Mouse (Mus musculus) CH12.LX (cell line): ENCODE results near the gene Ercc1. TPM values are rescaled to one million over a fixed set of nuclear protein-coding genes. Genes with fewer than 3 reads are reported as not detected.
A peak's percentile ranks its signal among the peaks of the same experiment; 100 is the strongest.

Source experiments
- DNase-seq: peaks from one replicate; pipeline ENCODE4 v3.0.0-alpha.2; 2013; ENCODE audit errors: extremely low read depth
- H3K27ac ChIP-seq: 2 replicates; pipeline ENCODE4 v1.5.1; 2012; ENCODE audit warnings: low read depth, mild to moderate bottlenecking, control low read depth, moderate library complexity; ENCODE audit not compliant: insufficient read depth
- H3K27me3 ChIP-seq: replicated peaks from 2 replicates; pipeline ENCODE3; 2012; ENCODE audit warnings: inconsistent platforms
- H3K36me3 ChIP-seq, 2 experiments: replicated peaks in 1 of 2; 2 replicates each; pipeline versions ENCODE3 to v1.6.1; 2012; ENCODE audit warnings: inconsistent platforms in 1 of 2, low read length in 1 of 2, mild to moderate bottlenecking in 1 of 2, mixed read lengths in 1 of 2, moderate library complexity in 1 of 2; ENCODE audit not compliant: control insufficient read depth in 1 of 2, insufficient read depth in 1 of 2
- H3K4me1 ChIP-seq, 2 experiments: 2 replicates each; pipeline ENCODE4 v1.6.1; 2012; ENCODE audit warnings: inconsistent platforms in 1 of 2, moderate library complexity in 1 of 2; ENCODE audit not compliant: insufficient read depth in 2 of 2, control insufficient read depth in 1 of 2
- H3K4me2 ChIP-seq: 2 replicates; pipeline ENCODE4 v1.6.1; 2012; ENCODE audit warnings: low read depth, mild to moderate bottlenecking, control low read depth; ENCODE audit not compliant: poor library complexity, insufficient read depth, severe bottlenecking
- H3K4me3 ChIP-seq, 3 experiments: fragments of 150-350 bp in 1 of 3; sonication (generic) in 1 of 3; replicated peaks in 1 of 3; 2 replicates each; pipeline versions ENCODE3 to v1.5.1; 2011 to 2012; ENCODE audit warnings: low read depth in 2 of 3, low read length in 2 of 3, mild to moderate bottlenecking in 2 of 3, moderate library complexity in 2 of 3, control low read depth in 1 of 3, improper control_type of control experiment in 1 of 3, inconsistent platforms in 1 of 3, mixed read lengths in 1 of 3; ENCODE audit not compliant: poor library complexity in 1 of 3
- H3K79me2 ChIP-seq: replicated peaks from 2 replicates; pipeline ENCODE4 v1.6.1; 2012; ENCODE audit warnings: mild to moderate bottlenecking, moderate library complexity; ENCODE audit not compliant: control insufficient read depth, poor library complexity, insufficient read depth, severe bottlenecking; ENCODE audit errors: extremely low read depth
- H3K9ac ChIP-seq: 2 replicates; pipeline ENCODE4 v1.6.1; 2012; ENCODE audit warnings: low read depth, mild to moderate bottlenecking, control low read depth, moderate library complexity; ENCODE audit not compliant: insufficient read depth
- H3K9me3 ChIP-seq: replicated peaks from 2 replicates; pipeline ENCODE3; 2012; ENCODE audit warnings: low read length, inconsistent platforms, mixed read lengths
- BHLHE40 ChIP-seq: IDR thresholded peaks from 2 replicates; pipeline ENCODE4 v1.6.1; 2011; ENCODE audit warnings: mild to moderate bottlenecking, low read depth, low read length, improper control_type of control experiment
- EP300 ChIP-seq: IDR thresholded peaks from 2 replicates; pipeline ENCODE4 v1.6.1; 2011; ENCODE audit warnings: low read length, improper control_type of control experiment
- JUN ChIP-seq: IDR thresholded peaks from 2 replicates; pipeline ENCODE4 v1.6.1; 2011; ENCODE audit warnings: low read depth, mild to moderate bottlenecking, low read length, improper control_type of control experiment, moderate library complexity; ENCODE audit not compliant: insufficient read depth
- MAX ChIP-seq: IDR thresholded peaks from 2 replicates; pipeline ENCODE4 v1.6.1; 2011; ENCODE audit warnings: low read length, improper control_type of control experiment
- NRF1 ChIP-seq: IDR thresholded peaks from 2 replicates; pipeline ENCODE4 v1.6.1; 2014; ENCODE audit warnings: low read depth, mild to moderate bottlenecking, inconsistent platforms, low read length, improper control_type of control experiment, moderate library complexity
- USF1 ChIP-seq: IDR thresholded peaks from 2 replicates; pipeline ENCODE4 v1.6.1; 2014; ENCODE audit warnings: low read depth, mild to moderate bottlenecking, inconsistent platforms, low read length, improper control_type of control experiment
- ZMIZ1 ChIP-seq: IDR thresholded peaks from 2 replicates; pipeline ENCODE4 v1.6.1; 2012; ENCODE audit warnings: low read depth, mild to moderate bottlenecking, inconsistent platforms, low read length, improper control_type of control experiment
- ZNF384 ChIP-seq: IDR thresholded peaks from 2 replicates; pipeline ENCODE4 v1.6.1; 2012; ENCODE audit warnings: low read depth, low read length, improper control_type of control experiment, inconsistent platforms
- dilution Hi-C: fragments of 300-500 bp; cut with MboI; formaldehyde crosslinking; loops from 2 replicates; pipeline ENCODE4 v1.14.3; 2020; ENCODE audit warnings: low sequenced_read_pairs; ENCODE audit not compliant: extremely low pct_unique_long_range_greater_than_20kb, extremely low pct_ligation_motif_present
- in situ Hi-C: fragments of 300-500 bp; cut with MboI; formaldehyde crosslinking; loops from 3 replicates; pipeline ENCODE4 v1.14.3; 2019; ENCODE audit warnings: low sequenced_read_pairs, low pct_ligation_motif_present, low pct_unique_long_range_greater_than_20kb, mixed read lengths
- polyA plus RNA-seq: library from polyadenylated mRNA; unstranded; fragments of >175 nt; gene quantifications from 2 replicates; pipeline ENCODE4 v1.2.1, GENCODE M21; 2012; ENCODE audit warnings: low read depth; ENCODE audit not compliant: insufficient read length
- total RNA-seq, 2 experiments: library from RNA; depleted of rRNA; stranded (reverse); fragments of 300-350 nt in 1 of 2; fragments of >200 nt in 1 of 2; gene quantifications; 2 replicates each; pipeline ENCODE4 v1.2.3; 2012 to 2014

The Ercc1 gene
- total and polyA plus RNA-seq, 3 experiments: 26.9 to 28.2 (median 27.7) TPM

- no peak overlapping the region for H3K27ac ChIP-seq
- DNase-seq: no peak
- H3K9ac ChIP-seq: no peak overlapping the region
- no peaks in the 10 kb centered on the region for H3K79me2 ChIP-seq
- no peak overlapping the region for H3K4me2 ChIP-seq
- TF ChIP-seq ZMIZ1 (no peak), USF1 (no peak), JUN (no peak), NRF1 (no peak)
- peaks cover 5 to 31% of the 10 kb centered on the region in 2 experiments; a peak in 2 of 4 replicates for H3K4me1 ChIP-seq
- in situ Hi-C loops (no loop called here), dilution Hi-C loops (no loop called here)
- H3K9me3 ChIP-seq: peaks cover 8% of the 10 kb centered on the region
- H3K27me3 ChIP-seq: peaks cover 77% of the 10 kb centered on the region
- H3K4me3 ChIP-seq: no peak overlapping the region
- H3K36me3 ChIP-seq: no peaks in the 10 kb centered on the region
Observed at GRCm38 (mm10) chr7:19311991-19312390, 32.6 kb upstream of the Ercc1 start.

DNA sequence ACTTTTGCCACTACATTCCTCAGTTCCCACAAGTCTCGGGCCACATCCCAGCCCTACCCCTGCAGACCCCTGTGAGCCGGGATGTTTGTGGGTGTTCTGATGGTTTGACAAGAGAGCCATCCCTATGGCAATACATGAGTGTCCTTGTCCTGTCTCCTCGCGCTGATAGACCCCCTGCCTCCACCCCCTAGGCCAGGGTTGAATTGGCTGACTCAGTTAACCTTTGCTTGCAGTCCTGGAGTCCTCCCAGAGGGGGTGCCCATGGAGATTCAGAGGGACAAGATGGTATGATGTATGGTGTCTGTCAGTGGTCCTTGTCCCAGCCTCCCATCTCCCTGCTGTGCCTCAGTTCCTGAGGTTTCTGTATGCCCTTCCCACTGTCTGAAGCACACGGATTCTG, 30.5 kb upstream of the Ercc1 start:
- H3K27me3 ChIP-seq: peaks cover 88% of the 10 kb centered on the region
- no peaks in the 10 kb centered on the region for H3K79me2 ChIP-seq
- H3K9me3 ChIP-seq: peaks cover 8% of the 10 kb centered on the region
- no peaks in the 10 kb centered on the region for H3K36me3 ChIP-seq
- no peak overlapping the region for H3K4me3 ChIP-seq
- in situ Hi-C loops: no loop called here
- H3K4me2 ChIP-seq: no peak overlapping the region
- DNase-seq: no peak
- no peak overlapping the region for H3K9ac ChIP-seq
- dilution Hi-C loops: no loop called here
- peaks cover 5 to 26% of the 10 kb centered on the region in 2 experiments; a peak in 3 of 4 replicates for H3K4me1 ChIP-seq
- H3K27ac ChIP-seq: no peak overlapping the region
- TF ChIP-seq NRF1 (no peak), BHLHE40 (no peak), MAX (no peak), ZNF384 (no peak)

DNA sequence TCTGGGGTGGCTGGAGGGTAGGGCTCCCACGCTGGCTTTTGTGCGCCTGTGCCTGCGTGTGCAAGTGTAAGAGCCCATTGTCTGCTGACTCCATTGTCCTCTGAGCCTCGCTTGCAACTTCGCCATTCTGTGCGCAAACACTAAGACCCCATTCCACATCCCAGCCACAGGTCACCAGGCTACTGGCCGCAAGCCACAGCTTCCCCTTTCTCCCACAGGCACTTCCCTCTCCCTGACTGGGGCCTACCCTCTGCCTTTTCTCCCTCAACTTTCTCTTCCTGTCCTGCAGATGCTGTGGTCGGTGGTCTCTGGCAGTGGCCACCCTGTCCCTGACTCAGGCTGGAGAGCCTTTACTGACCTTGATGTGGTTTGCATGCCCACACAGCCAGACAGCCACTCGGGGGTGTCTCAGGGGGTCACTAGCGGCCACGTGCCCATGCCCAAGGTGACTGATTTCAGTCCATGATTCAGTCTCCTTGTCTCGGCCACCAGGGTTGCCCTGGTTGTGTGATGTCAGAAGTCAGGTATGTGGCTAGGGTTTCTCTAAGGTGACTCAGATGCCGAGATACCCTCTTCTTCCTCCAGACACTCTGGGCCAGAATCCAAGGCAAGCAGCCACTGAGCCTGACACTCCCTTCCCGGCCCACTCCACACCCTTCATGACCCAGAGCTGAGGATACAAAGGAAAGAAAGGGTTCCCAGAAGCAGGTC, 28.0 kb upstream of the Ercc1 start:
- no peak overlapping the region for H3K4me2 ChIP-seq
- H3K4me3 ChIP-seq: no peak overlapping the region
- H3K9ac ChIP-seq: no peak overlapping the region
- H3K79me2 ChIP-seq: no peaks in the 10 kb centered on the region
- H3K27me3 ChIP-seq: peaks cover 94% of the 10 kb centered on the region
- TF ChIP-seq BHLHE40 (0 out of 2 replicates have a peak, but pooled peaks have one; percentile 14), EP300 (no peak)
- DNase-seq: no peak
- in situ Hi-C loops: no loop called here
- H3K27ac ChIP-seq: no peak overlapping the region
- H3K4me1 ChIP-seq: peaks cover 11 to 39% of the 10 kb centered on the region in 2 experiments
- dilution Hi-C loops: no loop called here
- peaks cover 13% of the 10 kb centered on the region for H3K9me3 ChIP-seq
- no peaks in the 10 kb centered on the region for H3K36me3 ChIP-seq
